Mouse (Mus musculus) thymus, postnatal 25 days (tissue): ENCODE data around the gene Pcbp4.
"Not testable (repeated sequence)": the region's sequence is repeated elsewhere in the genome, so short reads cannot be mapped to it uniquely, and the experiment has no call there.

Experiments
- DNase-seq: peaks from one replicate; pipeline ENCODE4 v3.0.0; 2022

Pcbp4 gene

DNA sequence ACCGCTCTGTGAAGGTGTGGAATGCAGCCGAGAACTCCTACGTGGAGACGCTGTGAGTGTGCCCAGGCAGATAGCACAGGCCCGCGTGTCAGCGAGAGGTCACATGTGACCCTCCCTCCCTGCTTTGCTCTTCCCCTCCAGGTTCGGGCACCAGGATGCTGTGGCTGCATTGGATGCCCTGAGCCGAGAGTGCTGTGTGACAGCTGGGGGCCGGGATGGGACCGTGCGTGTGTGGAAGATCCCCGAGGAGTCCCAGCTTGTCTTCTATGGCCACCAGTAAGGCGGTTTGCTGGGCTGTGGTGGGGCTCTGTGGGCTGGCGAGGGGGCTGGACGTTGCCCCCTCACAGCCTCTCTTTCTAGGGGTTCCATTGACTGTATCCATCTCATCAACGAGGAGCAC, 30.5 kb downstream of the Pcbp4 start:
- DNase-seq: no peak

DNA sequence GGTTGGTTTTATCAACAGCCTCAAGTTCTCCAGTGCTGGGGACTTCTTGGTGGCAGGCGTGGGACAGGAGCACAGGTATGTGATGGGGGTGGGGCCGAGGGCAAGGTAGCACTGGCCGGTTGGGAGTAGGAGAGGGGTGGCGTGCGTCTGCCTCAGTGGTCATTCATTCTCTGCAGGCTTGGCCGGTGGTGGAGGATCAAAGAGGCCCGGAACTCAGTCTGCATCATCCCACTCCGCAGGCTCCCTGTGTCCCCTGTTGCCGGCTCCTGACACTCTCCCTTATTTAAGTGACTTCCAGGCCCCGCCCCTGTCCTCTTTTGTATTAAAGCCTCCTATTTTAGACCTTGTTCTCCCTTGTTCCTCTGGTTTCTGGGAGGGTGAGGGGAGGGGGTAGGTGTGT, 32.0 kb downstream of the Pcbp4 start:
- DNase-seq: no peak

DNA sequence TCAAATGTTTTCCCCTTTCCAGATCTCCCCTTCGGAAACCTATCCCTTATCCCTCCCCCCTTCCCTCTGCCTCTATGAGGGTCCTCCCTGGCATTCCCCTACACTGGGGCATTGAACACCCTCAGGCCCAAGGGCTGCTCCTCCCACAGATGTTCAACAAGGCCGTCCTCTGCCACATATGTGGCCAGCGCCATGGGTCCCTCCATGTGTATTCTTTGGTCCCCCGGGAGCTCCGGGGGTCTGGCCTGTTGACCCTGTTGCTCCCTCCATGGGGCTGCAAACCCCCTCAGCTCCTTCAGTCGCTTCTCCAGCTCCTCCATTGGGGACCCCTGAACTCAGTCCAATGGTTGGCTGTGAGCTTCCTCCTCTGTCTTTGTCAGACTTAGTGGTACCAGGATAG, 34.5 kb downstream of the Pcbp4 start:
- DNase-seq: not testable (repeated sequence)

DNA sequence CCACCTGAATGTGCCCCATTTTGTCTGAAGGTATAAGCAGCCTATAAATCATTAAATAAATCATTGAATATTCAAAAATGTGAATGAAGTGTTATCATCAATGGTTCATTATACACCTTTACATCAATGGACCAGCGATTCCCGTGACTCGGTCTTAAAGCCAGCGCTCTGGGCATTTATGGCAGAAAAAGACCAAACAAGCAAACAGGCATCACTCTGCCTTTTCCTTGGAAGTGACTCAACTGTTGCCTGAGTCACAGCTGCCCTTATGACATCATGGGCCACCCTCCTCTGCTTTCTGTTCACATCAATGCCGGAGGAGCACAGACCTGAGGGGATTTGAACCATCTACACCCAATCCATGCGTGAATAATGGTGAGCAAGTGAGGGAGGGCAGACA, 46.6 kb downstream of the Pcbp4 start, which contains the start of gene Iqcf1:
Gene Iqcf1 (plus strand): TSS at position 301 of the 400 bp plus-strand sequence.
- no peak for DNase-seq

DNA sequence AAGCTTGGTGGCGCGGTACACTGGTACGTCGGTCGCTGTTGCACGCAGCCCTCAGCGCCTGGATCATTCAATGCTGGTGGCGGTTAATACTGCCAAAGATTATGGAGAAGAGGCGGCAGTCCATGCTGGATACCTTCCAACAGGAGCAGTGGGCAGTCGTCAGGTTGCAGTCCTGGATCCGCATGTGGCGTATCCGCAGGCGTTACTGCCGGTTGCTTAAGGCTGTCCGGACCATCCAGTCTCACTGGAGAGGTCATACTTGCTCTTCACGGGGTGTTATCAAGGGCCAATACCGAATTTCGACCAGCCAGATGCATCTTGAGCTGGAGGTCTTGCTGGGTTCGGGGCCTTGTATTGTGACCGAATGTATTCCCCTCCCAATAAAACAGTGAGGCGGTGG, 48.8 kb downstream of the Pcbp4 start:
- DNase-seq: no peak

DNA sequence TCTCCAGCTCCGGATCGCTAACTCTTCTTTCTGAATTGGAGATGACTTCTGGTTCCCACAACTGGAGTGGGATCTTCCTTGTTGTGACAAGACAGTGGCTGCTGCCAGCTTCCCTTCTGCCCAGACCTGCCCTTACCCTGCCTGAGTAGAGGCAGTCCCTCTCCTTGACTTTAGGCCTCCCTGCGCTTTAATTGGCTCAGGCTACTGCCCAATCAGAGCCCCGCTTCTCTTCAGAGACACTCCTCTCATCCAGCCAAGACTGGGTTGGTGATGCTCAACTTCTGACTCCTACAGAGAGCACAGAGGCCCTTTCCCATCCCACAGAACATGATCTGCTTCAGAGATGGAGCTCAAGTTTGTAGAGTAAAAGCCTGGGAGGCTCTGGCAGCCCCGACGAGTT, 51.2 kb downstream of the Pcbp4 start:
- DNase-seq: no peak

DNA sequence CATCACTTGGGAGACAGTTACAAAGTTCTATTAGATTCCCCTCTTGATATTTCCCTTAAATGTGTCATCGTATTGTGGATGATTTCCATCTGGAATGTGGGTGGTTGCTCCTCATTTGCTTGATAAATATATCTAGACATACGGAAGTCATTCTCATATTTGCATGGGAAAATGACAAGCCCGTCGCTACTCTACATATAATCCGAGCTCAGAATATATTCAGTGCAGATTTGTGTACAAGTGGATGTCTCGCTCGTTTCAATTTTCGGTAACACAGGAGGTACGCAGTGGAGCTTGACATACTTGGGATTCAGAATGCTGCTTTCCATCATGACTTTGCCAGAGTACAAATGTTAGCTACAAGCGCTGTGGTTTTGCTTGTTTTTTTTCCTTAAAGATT, 56.3 kb downstream of the Pcbp4 start:
- DNase-seq: no peak

DNA sequence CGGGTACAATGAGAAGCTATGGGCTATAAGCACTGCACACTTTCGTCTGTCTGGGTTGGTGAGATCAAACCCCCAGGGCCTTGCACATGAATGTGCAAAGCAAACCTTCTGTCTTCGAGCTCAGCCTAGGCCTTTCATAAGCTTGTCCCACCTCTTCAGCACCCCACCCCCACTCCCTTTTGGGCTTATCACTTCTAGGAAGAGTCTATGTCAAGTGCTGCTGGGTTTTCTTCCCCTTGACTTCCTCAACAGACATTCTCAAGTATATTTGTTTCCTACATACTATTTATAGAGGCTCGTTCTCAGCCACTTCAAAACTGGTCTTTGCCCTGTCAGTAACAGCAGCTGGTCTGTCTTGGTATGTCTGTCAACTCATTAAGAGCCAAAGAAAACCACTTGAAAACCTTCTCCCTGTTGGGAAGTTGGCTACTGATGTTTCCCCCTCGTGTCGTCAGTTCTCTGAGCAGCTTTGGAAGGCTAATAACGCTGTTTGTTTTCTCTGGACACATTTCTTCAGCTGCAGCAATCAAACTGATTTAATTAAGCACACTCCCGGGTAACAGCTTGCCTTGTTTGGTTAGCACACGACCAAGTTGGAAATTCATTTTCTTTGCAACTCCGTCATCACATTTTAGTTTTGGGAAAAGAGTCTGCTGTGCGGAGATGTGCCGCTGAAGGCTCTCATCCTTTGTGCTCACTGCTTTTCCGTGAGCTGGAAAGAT, 59.8 kb downstream of the Pcbp4 start:
- DNase-seq: no peak

DNA sequence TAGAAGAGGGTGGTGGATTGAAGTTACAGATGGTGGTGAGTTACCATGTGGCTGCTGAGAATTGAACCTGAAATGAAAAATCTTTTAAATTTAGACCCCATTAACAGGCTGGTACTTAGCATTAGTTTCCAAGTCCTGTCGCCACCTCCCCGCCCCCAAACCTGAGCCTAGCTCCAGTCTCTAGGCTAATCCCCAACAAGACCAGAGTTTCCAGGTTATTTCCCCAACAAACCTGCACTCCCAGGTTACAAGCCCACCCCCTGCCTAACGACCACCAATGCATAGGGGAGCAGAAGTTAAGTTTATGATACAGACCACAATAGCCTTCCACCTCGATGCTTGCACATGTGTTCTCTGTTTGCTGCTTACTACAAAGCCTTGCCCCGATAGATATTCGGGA, 60.5 kb downstream of the Pcbp4 start:
- DNase-seq: no peak
